Mouse (Mus musculus): ENCODE measurements at regions not wholly inside any gene's neighbourhood (a gene's known extent, or its start where the extent isn't known, plus 50 kb on each side); places are given as distances from the start of the nearest gene placed in this dataset.

- Histone ChIP-seq H3K36me3 (ENCODE audit: control insufficient read depth, insufficient read depth, low read length) (no peaks in the 10 kb centered on the region), H3K27me3 (ENCODE audit: control insufficient read depth, insufficient read depth, low read length) (no peaks in the 10 kb centered on the region), H3K4me1 (ENCODE audit: control insufficient read depth, insufficient read depth, low read length) (no peaks in the 10 kb centered on the region), H3K4me3 (ENCODE audit: control insufficient read depth, low read depth, low read length) (no peak overlapping the region), H3K27ac (ENCODE audit: control insufficient read depth, insufficient read depth, low read depth, low read length) (no peak overlapping the region)
- TF ChIP-seq POLR2A (IDR thresholded peaks at IDR 0.05; ENCODE audit: control insufficient read depth, low read depth, low read length) (no peak), CTCF (IDR thresholded peaks at IDR 0.05; ENCODE audit: control insufficient read depth, insufficient read depth, insufficient replicate concordance, low read depth, low read length) (no peak)
These were observed 61.4 kb upstream of the Vav3 start for GRCm38 (mm10) chr3:109279086-109279485.

- no peaks in the 10 kb centered on the region for H3K27me3 ChIP-seq (ENCODE audit: control insufficient read depth, insufficient read depth, low read length)
- no peak overlapping the region for H3K27ac ChIP-seq (ENCODE audit: control insufficient read depth, insufficient read depth, low read depth, low read length)
- no peak for TF ChIP-seq POLR2A (IDR thresholded peaks at IDR 0.05; ENCODE audit: control insufficient read depth, low read depth, low read length)
- TF ChIP-seq CTCF (IDR thresholded peaks at IDR 0.05; ENCODE audit: control insufficient read depth, insufficient read depth, insufficient replicate concordance, low read depth, low read length), result no peak
- H3K4me3 ChIP-seq (ENCODE audit: control insufficient read depth, low read depth, low read length), result no peak overlapping the region
- H3K36me3 ChIP-seq (ENCODE audit: control insufficient read depth, insufficient read depth, low read length), result no peaks in the 10 kb centered on the region
- no peaks in the 10 kb centered on the region for H3K4me1 ChIP-seq (ENCODE audit: control insufficient read depth, insufficient read depth, low read length)
These were observed 53.9 kb upstream of the Vav3 start for GRCm38 (mm10) chr3:109286590-109286989.
